ENCODE assay signal across 25 mouse cellular contexts in the genomic region with DNA sequence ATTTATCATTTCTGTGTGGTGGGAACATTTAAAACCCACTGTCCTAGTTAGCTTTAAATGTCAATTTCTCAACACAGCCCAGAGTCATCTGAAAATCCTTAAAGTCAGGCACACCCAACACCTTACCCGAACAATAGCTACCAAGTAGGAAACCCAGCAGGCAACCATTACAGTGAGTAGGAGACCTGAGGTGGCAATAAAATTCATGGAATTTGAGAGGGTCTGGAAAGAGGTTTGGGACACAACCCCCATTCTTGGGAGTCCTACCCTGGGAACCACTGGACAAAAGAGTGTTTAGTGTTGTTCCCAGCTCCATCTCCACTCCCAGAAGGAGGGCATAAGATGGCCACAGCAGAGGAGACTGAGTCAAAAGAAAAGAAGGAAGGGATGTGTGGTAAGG. TPM values are rescaled to one million over a fixed set of nuclear protein-coding genes. Genes with fewer than 3 reads are reported as not detected.
"Had no signal": no experiment of that assay in that cellular context is flagged by ENCODE, and none has a peak within 500 bp of the region (broad histone marks: within the 10 kb centered on the region; RNA-seq: fewer than 3 reads in every experiment).

No protein-coding gene starts in this region.

- H3K4me3 ChIP-seq: heart, embryonic 10.5 days; heart, embryonic 12.5 days; hindbrain, embryonic 10.5 days; hindbrain, embryonic 12.5 days; intestine, embryonic 15.5 days; kidney, embryonic 15.5 days; layer of hippocampus, adult 2 months; left cerebral cortex, adult 2 months; limb, embryonic 10.5 days; limb, embryonic 12.5 days; liver, embryonic 13.5 days had no signal

- H3K4me1 ChIP-seq: heart, embryonic 10.5 days; heart, embryonic 12.5 days; hindbrain, embryonic 10.5 days; hindbrain, embryonic 12.5 days; intestine, embryonic 15.5 days; kidney, embryonic 15.5 days; limb, embryonic 10.5 days; limb, embryonic 12.5 days; liver, embryonic 13.5 days had no signal

- H3K27ac ChIP-seq: heart, embryonic 10.5 days; hindbrain, embryonic 10.5 days; hindbrain, embryonic 12.5 days; hindbrain, embryonic 14.5 days; intestine, embryonic 15.5 days; kidney, embryonic 15.5 days; kidney, postnatal 0 days; layer of hippocampus, adult 2 months; left cerebral cortex, adult 2 months; limb, embryonic 10.5 days; limb, embryonic 12.5 days; liver, embryonic 13.5 days had no signal

- DNase-seq: gastrocnemius, postnatal 25 days; heart, adult 18-20 months; heart, postnatal 10 days; heart, postnatal 4 days; kidney, adult 18-20 months; kidney, adult 8-10 months; kidney, postnatal 25 days; kidney, postnatal 4 days; liver; liver, embryonic 13.5 days had no signal

RNA-seq across cellular contexts. Expression of a gene that starts 16.6 kb away (rescaled TPM):
- total RNA-seq: granulocyte monocyte progenitor cell, adult 5-6 weeks; heart, adult 18-20 months; heart, adult 8-10 months; heart, postnatal 10 days; heart, postnatal 25 days had no signal
